Mouse (Mus musculus): ENCODE measurements around the gene Prelid1.

GRCm38 (mm10) chr13:55346745-55347144 lies 26.4 kb downstream of the Prelid1 start:
- no peak for TF ChIP-seq CTCF (IDR thresholded peaks at IDR 0.05; ENCODE audit: control insufficient read depth, insufficient read depth, insufficient read length)
- no peak for TF ChIP-seq FOSL1 (IDR thresholded peaks at IDR 0.05; ENCODE audit: insufficient read depth, low read length, poor library complexity, severe bottlenecking)
- TF ChIP-seq MAX (IDR thresholded peaks at IDR 0.05), result no peak
- no peak for TF ChIP-seq MYOD1 (IDR thresholded peaks at IDR 0.05; ENCODE audit: control insufficient read depth, insufficient read length, low read depth)
- TF ChIP-seq USF1 (IDR thresholded peaks at IDR 0.05; ENCODE audit: low read depth), result no peak
- no peak for TF ChIP-seq MYOG (IDR thresholded peaks at IDR 0.05; ENCODE audit: control insufficient read depth, extremely low read depth, insufficient read length)
